Mouse (Mus musculus) forebrain, postnatal 0 days (tissue): ENCODE measurements around the gene Syce3. TPM values are rescaled to one million over a fixed set of nuclear protein-coding genes. Genes with fewer than 3 reads are reported as not detected.
"Not testable (repeated sequence)": the region's sequence is repeated elsewhere in the genome, so short reads cannot be mapped to it uniquely, and the experiment has no call there.

ENCODE experiments used
- ATAC-seq: fragments of 200-750 bp; cut with Nextera tagmentation; 2 replicates; pipeline ENCODE4 v1.8.0; 2017; ENCODE audit warnings: mild to moderate bottlenecking, moderate library complexity
- DNase-seq: peaks from one replicate; pipeline ENCODE4 v3.0.0-alpha.2; 2015
- H3K27ac ChIP-seq: fragments of 300-500 bp; sonication (generic); 2 replicates; pipeline ENCODE4 v1.5.1; 2014; ENCODE audit warnings: low read depth, mild to moderate bottlenecking, antibody characterized with exemption, low read length, moderate library complexity, mixed read lengths
- H3K27me3 ChIP-seq: fragments of 300-500 bp; sonication (generic); 2 replicates; pipeline ENCODE4 v1.6.1; 2014; ENCODE audit warnings: mild to moderate bottlenecking, low read length, mixed read lengths; ENCODE audit not compliant: insufficient read depth
- H3K36me3 ChIP-seq: fragments of 300-500 bp; sonication (generic); 2 replicates; pipeline ENCODE4 v1.6.1; 2014; ENCODE audit warnings: mild to moderate bottlenecking, moderate library complexity; ENCODE audit not compliant: insufficient read depth
- H3K4me1 ChIP-seq: fragments of 300-500 bp; sonication (generic); 2 replicates; pipeline ENCODE4 v1.6.1; 2014; ENCODE audit warnings: antibody characterized with exemption; ENCODE audit not compliant: insufficient read depth
- H3K4me2 ChIP-seq: fragments of 300-500 bp; sonication (generic); 2 replicates; pipeline ENCODE4 v1.6.1; 2014; ENCODE audit warnings: low read depth, mild to moderate bottlenecking, moderate library complexity
- H3K4me3 ChIP-seq: fragments of 300-500 bp; sonication (generic); 2 replicates; pipeline ENCODE4 v1.5.1; 2014; ENCODE audit warnings: low read depth, low read length, mixed read lengths
- H3K9ac ChIP-seq: fragments of 300-500 bp; sonication (generic); 2 replicates; pipeline ENCODE4 v1.6.1; 2014; ENCODE audit warnings: mild to moderate bottlenecking
- H3K9me3 ChIP-seq: fragments of 300-500 bp; sonication (generic); 2 replicates; pipeline ENCODE4 v1.6.1; 2016; ENCODE audit warnings: low read length
- CTCF ChIP-seq: sonication (generic); IDR thresholded peaks from 2 replicates; pipeline ENCODE4 v1.5.1; 2016; ENCODE audit warnings: antibody characterized with exemption, control low read depth, low read depth
- WGBS: fragments of 180-500 bp; shearing (Covaris S2); extraction: QIAGEN DNeasy Blood & Tissue Kit; methylation state at CpG from one replicate; pipeline ENCODE4 v1.1.7; 2014; 5-methylcytosine and 5-hydroxymethylcytosine counted together
- polyA plus RNA-seq: library from polyadenylated mRNA; unstranded; fragments of >200 nt; fragmentation: Nextera tagmentation; extraction: Ambion mirVana; gene quantifications from 2 replicates; pipeline ENCODE4 v1.2.1, GENCODE M21; 2015
- total RNA-seq: library from RNA; depleted of rRNA; stranded (reverse); fragments of >200 nt; gene quantifications from 2 replicates; pipeline ENCODE4 v1.2.3, GENCODE M21; 2014

Syce3 gene
- total and polyA plus RNA-seq, 2 experiments from 2014 or later: not detected

DNA sequence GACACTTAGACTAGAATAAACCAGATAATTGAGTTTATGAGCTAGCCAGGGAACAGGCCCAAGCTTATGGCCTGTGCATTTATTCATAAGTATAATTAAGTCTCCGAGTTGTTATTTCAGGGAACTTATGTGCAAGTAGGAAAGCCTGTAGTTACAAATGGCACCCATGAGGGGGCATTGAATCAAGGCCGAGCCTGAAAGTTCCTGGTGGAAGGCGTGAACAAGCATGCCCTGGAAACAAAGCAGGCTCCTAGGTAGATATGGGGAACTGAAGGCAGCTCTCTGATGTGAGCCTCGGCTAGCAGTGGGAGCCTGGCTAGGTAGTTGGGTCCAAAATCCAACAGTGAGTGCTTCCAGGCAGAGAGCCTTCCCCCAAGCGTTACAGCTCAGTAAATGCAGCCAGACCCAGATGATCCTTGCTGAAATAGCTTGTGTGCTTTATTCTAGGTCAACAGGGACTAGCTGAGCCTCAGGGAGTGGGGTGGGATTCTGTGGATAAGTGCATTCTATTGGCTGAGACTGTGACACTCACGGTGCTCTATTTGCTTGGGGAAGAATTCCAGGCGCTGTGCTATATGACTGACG lies 32.3 kb upstream of the Syce3 start:
- no peaks in the 10 kb centered on the region for H3K9me3 ChIP-seq
- WGBS: 41% methylated on average over 8 of the region's 8 CpGs
- DNase-seq: peak; percentile 41

DNA sequence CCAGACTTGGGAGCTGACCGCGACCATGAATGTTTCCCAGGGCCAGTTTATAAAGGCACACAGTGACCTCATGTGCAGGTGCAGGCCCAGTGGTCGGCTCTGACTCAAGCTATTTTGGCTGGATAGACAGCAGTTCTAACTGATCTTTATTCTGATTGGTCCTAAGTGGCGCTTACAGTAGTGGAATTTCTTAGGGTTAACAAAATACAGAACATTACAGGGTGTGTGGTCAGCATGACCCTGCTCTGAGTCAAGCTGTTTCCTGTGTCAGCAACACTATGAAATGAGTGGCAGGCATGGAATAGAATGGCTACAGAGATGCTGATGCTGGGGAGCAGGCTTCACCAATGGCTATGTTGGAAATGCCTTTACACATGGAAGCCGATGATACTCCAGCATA lies 25.6 kb upstream of the Syce3 start:
- ATAC-seq: no peak
- Histone ChIP-seq H3K9ac (no peak overlapping the region), H3K36me3 (no peaks in the 10 kb centered on the region), H3K27ac (no peak overlapping the region), H3K27me3 (no peaks in the 10 kb centered on the region), H3K4me1 (no peaks in the 10 kb centered on the region), H3K4me3 (no peak overlapping the region), H3K9me3 (no peaks in the 10 kb centered on the region), H3K4me2 (no peak overlapping the region)
- no peak for TF ChIP-seq CTCF
- DNase-seq: no peak
- 90% methylated on average over 5 of the region's 5 CpGs for WGBS

More for the DNA sequence above, 32.3 kb upstream of the Syce3 start:
- H3K27me3 ChIP-seq: no peaks in the 10 kb centered on the region
- peak; percentile 55; the same call in 1 of the 2 replicates for ATAC-seq
- H3K4me1 ChIP-seq: no peaks in the 10 kb centered on the region
- no peak overlapping the region for H3K4me2 ChIP-seq
- peak; percentile 52 for TF ChIP-seq CTCF
- no peaks in the 10 kb centered on the region for H3K36me3 ChIP-seq
- H3K27ac ChIP-seq: no peak overlapping the region
- H3K4me3 ChIP-seq: no peak overlapping the region
- H3K9ac ChIP-seq: no peak overlapping the region

DNA sequence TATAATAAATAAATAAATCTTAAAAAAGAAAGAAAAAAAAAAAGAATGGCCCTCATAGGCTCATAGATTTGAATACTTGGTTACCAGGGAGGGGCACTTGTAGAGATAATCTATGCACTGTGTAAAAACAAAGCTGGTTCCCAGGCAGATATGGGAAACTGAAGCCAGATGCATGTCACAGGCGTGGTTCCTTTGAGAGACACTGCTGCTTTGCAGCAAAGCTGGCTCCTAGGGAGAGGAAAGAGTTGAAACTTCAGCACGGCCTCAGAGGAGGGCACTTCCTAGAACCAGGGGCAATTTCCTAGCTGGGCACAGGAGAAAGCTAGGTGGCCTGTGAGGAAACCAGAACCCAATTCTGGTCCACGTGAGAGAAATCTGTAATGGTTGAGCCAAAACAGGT lies 23.8 kb upstream of the Syce3 start:
- Histone ChIP-seq H3K4me1 (0 out of 2 replicates have a peak, but pooled peaks cover 2% of the 10 kb centered on the region), H3K9ac (no peak overlapping the region), H3K36me3 (no peaks in the 10 kb centered on the region), H3K4me3 (no peak overlapping the region), H3K27me3 (no peaks in the 10 kb centered on the region), H3K4me2 (no peak overlapping the region), H3K9me3 (no peaks in the 10 kb centered on the region), H3K27ac (no peak overlapping the region)
- 64% methylated on average over 3 of the region's 3 CpGs for WGBS
- DNase-seq: no peak
- no peak for TF ChIP-seq CTCF
- ATAC-seq: no peak

DNA sequence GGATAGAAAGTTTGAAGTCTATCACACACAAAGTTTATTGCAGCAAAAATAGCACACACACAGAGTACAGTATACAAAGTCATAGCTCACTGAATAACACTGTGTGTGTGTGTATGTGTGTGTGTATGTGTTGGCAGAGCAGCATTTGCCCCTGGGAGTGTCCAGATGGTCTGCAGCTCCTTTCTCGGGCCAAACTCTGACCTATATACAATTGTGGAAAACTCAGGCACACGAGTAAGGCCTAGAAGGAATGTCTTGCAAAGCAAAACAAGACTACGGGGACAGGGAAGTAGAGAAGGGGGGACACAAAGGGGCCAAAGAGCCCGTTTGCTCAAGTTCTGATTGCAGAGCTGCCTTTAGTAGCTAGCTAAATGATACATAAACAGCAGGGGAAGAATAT lies 22.6 kb upstream of the Syce3 start:
- DNase-seq: no peak
- no peak overlapping the region for H3K4me3 ChIP-seq
- H3K4me1 ChIP-seq: peaks cover 10% of the 10 kb centered on the region; the same call in 1 of the 2 replicates
- TF ChIP-seq CTCF: no peak
- H3K4me2 ChIP-seq: no peak overlapping the region
- H3K27me3 ChIP-seq: no peaks in the 10 kb centered on the region
- 81% methylated on average over 4 of the region's 4 CpGs for WGBS
- ATAC-seq: no peak
- H3K9me3 ChIP-seq: no peaks in the 10 kb centered on the region
- H3K36me3 ChIP-seq: peaks cover 1% of the 10 kb centered on the region; the same call in 1 of the 2 replicates
- H3K27ac ChIP-seq: no peak overlapping the region
- no peak overlapping the region for H3K9ac ChIP-seq

DNA sequence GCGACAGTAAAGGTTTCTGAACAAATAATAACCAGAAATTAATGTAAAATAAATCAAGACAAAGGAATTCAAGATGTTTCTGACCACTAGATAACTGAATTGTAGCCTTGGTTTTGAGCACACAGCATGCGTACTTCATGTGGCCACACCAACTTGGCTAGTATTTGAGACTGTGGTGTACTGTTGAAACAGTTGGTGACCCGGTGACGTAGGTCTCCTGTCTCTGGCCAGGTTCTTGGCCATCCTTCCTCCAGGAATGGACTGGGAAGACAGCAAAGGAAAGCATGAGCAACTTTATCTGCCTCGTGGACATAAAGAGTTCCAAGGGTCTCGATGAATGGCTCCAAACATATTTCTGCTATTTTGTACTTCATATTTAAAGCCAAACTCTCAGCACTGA lies 21.5 kb upstream of the Syce3 start:
- WGBS: 97% methylated on average over 6 of the region's 6 CpGs
- Histone ChIP-seq H3K27ac (no peak overlapping the region), H3K4me3 (no peak overlapping the region), H3K4me1 (peaks cover 10% of the 10 kb centered on the region; the same call in 1 of the 2 replicates), H3K36me3 (peaks cover 12% of the 10 kb centered on the region), H3K27me3 (no peaks in the 10 kb centered on the region), H3K9ac (no peak overlapping the region), H3K9me3 (no peaks in the 10 kb centered on the region), H3K4me2 (no peak overlapping the region)
- ATAC-seq (no peak), DNase-seq (no peak)
- no peak for TF ChIP-seq CTCF

DNA sequence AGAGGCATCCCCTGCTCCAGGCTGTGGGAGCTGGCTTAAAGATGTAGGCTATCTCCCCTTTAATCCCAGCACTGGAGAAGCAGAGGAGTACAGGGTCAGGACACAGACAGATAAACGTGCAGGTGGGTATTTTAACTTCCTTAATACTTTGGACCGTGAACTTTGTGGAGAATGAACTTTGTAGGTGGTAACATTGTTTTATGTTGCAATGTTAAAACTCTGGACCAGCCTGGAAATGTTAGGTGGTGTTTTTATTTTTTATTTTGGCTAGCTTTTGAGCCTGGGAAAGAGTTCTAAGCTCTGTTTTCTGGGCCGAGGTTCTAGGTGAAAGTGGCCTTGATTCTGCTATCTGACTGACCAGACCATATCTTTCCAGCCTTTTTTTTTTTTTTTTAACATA lies 21.0 kb upstream of the Syce3 start:
- Histone ChIP-seq H3K36me3 (peaks cover 17% of the 10 kb centered on the region), H3K27ac (no peak overlapping the region)

DNA sequence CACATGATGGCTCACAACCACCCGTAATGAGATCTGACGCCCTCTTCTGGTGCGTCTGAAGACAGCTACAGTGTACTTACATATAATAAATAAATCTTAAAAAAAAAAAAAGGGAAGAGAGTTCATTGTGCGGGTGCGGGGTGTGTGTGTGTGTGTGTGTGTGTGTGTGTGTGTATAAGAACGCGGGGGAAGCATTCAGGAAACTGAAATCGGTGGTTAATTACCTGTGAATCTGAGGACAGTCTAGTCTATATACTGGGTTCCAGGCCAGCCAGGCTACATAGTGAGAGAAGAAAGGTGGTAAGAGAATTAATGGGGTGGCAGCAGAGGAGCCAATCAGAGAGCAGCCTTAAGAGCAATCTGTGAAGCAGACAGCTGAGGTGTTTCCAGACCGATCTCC lies 20.5 kb upstream of the Syce3 start:
- ATAC-seq, H3K9me3 ChIP-seq, H3K27me3 ChIP-seq, H3K27ac ChIP-seq, H3K4me2 ChIP-seq, DNase-seq, H3K4me3 ChIP-seq, H3K9ac ChIP-seq, H3K4me1 ChIP-seq: not testable (repeated sequence)
- H3K36me3 ChIP-seq: peaks cover 22% of the 10 kb centered on the region
- whole genome bisulfite sequencing: 93% methylated on average over 6 of the region's 9 CpGs

More for the DNA sequence above, 21.0 kb upstream of the Syce3 start:
- Histone ChIP-seq H3K27me3 (no peaks in the 10 kb centered on the region), H3K4me2 (no peak overlapping the region), H3K9ac (no peak overlapping the region), H3K4me3 (no peak overlapping the region), H3K4me1 (peaks cover 10% of the 10 kb centered on the region; the same call in 1 of the 2 replicates), H3K9me3 (no peaks in the 10 kb centered on the region)
- 90% methylated on average over 3 of the region's 3 CpGs for WGBS
- ATAC-seq (no peak), DNase-seq (no peak)
- no peak for TF ChIP-seq CTCF
